Mouse (Mus musculus) MEL (cell line): ENCODE measurements around the gene Exoc3l2.

Experiments used
- CTCF ChIP-seq, 3 experiments: IDR thresholded peaks in 2 of 3; conservative IDR thresholded peaks in 1 of 3; 2 replicates each; pipeline ENCODE4 v1.5.1; 2011 to 2012; ENCODE audit warnings: low read length in 3 of 3, low read depth in 2 of 3, mild to moderate bottlenecking in 2 of 3, improper control_type of control experiment in 1 of 3, inconsistent platforms in 1 of 3, mixed read lengths in 1 of 3, moderate library complexity in 1 of 3; ENCODE audit not compliant: control insufficient read depth in 1 of 3, insufficient read depth in 1 of 3, poor library complexity in 1 of 3, severe bottlenecking in 1 of 3
- E2F4 ChIP-seq: IDR thresholded peaks from 2 replicates; pipeline ENCODE4 v1.6.1; 2011; ENCODE audit warnings: low read depth, low read length, improper control_type of control experiment, borderline replicate concordance
- EP300 ChIP-seq, 2 experiments: IDR thresholded peaks; 2 replicates each; pipeline ENCODE4 v1.6.1; 2011; ENCODE audit warnings: improper control_type of control experiment in 2 of 2, low read length in 2 of 2, low read depth in 1 of 2, mild to moderate bottlenecking in 1 of 2
- ETS1 ChIP-seq: IDR thresholded peaks from 2 replicates; pipeline ENCODE4 v1.6.1; 2012; ENCODE audit warnings: low read depth, mild to moderate bottlenecking, inconsistent platforms, low read length, improper control_type of control experiment, moderate library complexity
- MAFK ChIP-seq: IDR thresholded peaks from 2 replicates; pipeline ENCODE4 v1.6.1; 2011; ENCODE audit warnings: low read depth, mild to moderate bottlenecking, low read length, improper control_type of control experiment, borderline replicate concordance
- MAX ChIP-seq: IDR thresholded peaks from 2 replicates; pipeline ENCODE4 v1.6.1; 2011; ENCODE audit warnings: low read length, improper control_type of control experiment
- MYC ChIP-seq: IDR thresholded peaks from 2 replicates; pipeline ENCODE4 v1.6.1; 2011; ENCODE audit warnings: low read depth, mild to moderate bottlenecking, low read length, improper control_type of control experiment, moderate library complexity
- POLR2A ChIP-seq, 2 experiments: IDR thresholded peaks; 2 replicates each; pipeline ENCODE4 v1.6.1; 2011 to 2012; ENCODE audit warnings: low read length in 2 of 2, mild to moderate bottlenecking in 2 of 2, control low read depth in 1 of 2, improper control_type of control experiment in 1 of 2, low read depth in 1 of 2, moderate library complexity in 1 of 2; ENCODE audit not compliant: control insufficient read depth in 1 of 2, insufficient read depth in 1 of 2, poor library complexity in 1 of 2
- SMC3 ChIP-seq: IDR thresholded peaks from 2 replicates; pipeline ENCODE4 v1.6.1; 2011; ENCODE audit warnings: low read depth, low read length, improper control_type of control experiment
- TBP ChIP-seq: IDR thresholded peaks from 2 replicates; pipeline ENCODE4 v1.8.0; 2011; ENCODE audit warnings: low read depth, low read length, improper control_type of control experiment
- USF1 ChIP-seq: IDR thresholded peaks from 2 replicates; pipeline ENCODE4 v1.6.1; 2014; ENCODE audit warnings: low read depth, mild to moderate bottlenecking, inconsistent platforms, low read length, improper control_type of control experiment, moderate library complexity
- ZC3H11A ChIP-seq: IDR thresholded peaks from 2 replicates; pipeline ENCODE4 v1.6.1; 2012; ENCODE audit warnings: low read depth, mild to moderate bottlenecking, inconsistent platforms, low read length, improper control_type of control experiment
- ZKSCAN1 ChIP-seq: IDR thresholded peaks from 2 replicates; pipeline ENCODE4 v1.6.1; 2012; ENCODE audit warnings: low read depth, mild to moderate bottlenecking, inconsistent platforms, low read length, improper control_type of control experiment, moderate library complexity

GRCm38 (mm10) chr7:19501658-19502057 lies 38.5 kb downstream of the Exoc3l2 start:
- no peak for TF ChIP-seq ETS1
- no peak for TF ChIP-seq CTCF (IDR thresholded peaks at IDR 0.05 in 2 of 3, conservative IDR thresholded peaks at IDR 0.05 in 1 of 3; ENCODE audit: control insufficient read depth in 1 of 3, insufficient read depth in 1 of 3, low read depth in 2 of 3, low read length in 3 of 3, poor library complexity in 1 of 3, severe bottlenecking in 1 of 3)
- TF ChIP-seq MAFK: no peak
- TF ChIP-seq TBP: no peak
- TF ChIP-seq MAX: no peak
- TF ChIP-seq MYC: no peak
- no peak for TF ChIP-seq SMC3
- no peak for TF ChIP-seq EP300 (IDR thresholded peaks at IDR 0.05; ENCODE audit: low read depth in 1 of 2, low read length in 2 of 2)
- no peak for TF ChIP-seq E2F4
- TF ChIP-seq USF1: no peak
- TF ChIP-seq ZKSCAN1: no peak
- TF ChIP-seq POLR2A (IDR thresholded peaks at IDR 0.05; ENCODE audit: control insufficient read depth in 1 of 2, insufficient read depth in 1 of 2, low read depth in 1 of 2, low read length in 2 of 2, poor library complexity in 1 of 2): no peak
- TF ChIP-seq ZC3H11A: no peak
